8 mouse cellular contexts compared by ENCODE assay signal in the genomic region with DNA sequence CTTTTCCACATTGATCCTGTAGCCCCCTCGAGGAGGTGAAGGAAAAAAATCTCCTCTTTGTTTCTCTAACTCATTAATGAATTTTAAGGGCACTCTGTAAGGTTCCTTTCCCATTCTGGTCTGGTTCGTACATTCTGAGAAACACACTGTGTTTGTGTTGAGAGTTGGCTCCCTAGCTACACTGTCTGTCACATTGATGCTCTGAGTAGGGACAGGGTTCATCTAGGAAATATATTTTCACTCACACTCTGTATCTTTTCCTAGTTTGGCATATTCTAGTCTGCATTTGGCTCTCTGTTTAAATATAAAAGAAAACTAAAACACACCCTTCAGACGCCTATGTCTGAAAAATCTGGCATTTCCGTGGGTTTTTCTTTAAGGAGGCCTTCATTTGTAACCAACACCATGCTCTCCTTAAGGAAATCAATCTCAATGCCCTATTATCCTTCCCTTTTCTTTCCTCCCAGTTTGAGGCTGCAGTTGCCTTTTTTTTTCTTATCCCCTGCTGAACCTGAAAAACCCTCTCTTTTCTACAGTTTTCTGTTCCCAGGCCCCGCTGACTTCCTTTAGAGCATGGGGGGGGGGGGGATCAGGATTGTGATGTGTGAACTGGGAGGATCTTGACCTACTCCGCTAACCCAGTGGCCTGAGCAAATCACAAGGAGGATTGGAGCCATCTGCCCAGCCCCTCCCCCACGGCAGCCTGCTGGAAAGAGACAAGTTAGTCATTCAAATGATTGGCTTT. TPM values are rescaled to one million over a fixed set of nuclear protein-coding genes. Genes with fewer than 3 reads are reported as not detected.
DNase-seq lines count a peak whose midpoint lies in the region; ATAC-seq lines count a peak whose summit lies in the region.

No protein-coding gene starts in this region.

- 4% methylated on average over 7 of the region's 7 CpGs for WGBS in hindbrain, embryonic 12.5 days

- peak overlapping the region; percentile 86 for H3K27ac ChIP-seq in hindbrain, embryonic 12.5 days

- H3K9ac ChIP-seq in hindbrain, embryonic 12.5 days: peak overlapping the region; percentile 56

- no peaks in the 10 kb centered on the region for H3K9me3 ChIP-seq in hindbrain, embryonic 12.5 days (replicated peaks)

- H3K4me1 ChIP-seq in hindbrain, embryonic 12.5 days: peaks cover 28% of the 10 kb centered on the region

- H3K36me3 ChIP-seq in hindbrain, embryonic 12.5 days: no peaks in the 10 kb centered on the region

- DNase-seq in adrenal gland, adult 18-20 months (ENCODE audit: low spot score in 2 of 2): peak; percentile 48 to 57
- peak; percentile 98 to 99 for DNase-seq in cerebellum, postnatal 10 days
- DNase-seq in frontal cortex, postnatal 10 days (ENCODE audit: low spot score in 2 of 2): peak; percentile 82 to 92
- peak; percentile 70 to 75 for DNase-seq in layer of hippocampus, postnatal 36 days
- peak; percentile 86 for DNase-seq in right cerebral cortex, postnatal 4 days
- no peak for DNase-seq in thymus, adult 18-20 months

- H3K4me2 ChIP-seq in hindbrain, embryonic 12.5 days (replicated peaks): peak overlapping the region; percentile 50

- H3K4me3 ChIP-seq in hindbrain, embryonic 12.5 days: peak overlapping the region; percentile 41

- ATAC-seq in hindbrain, embryonic 12.5 days (ENCODE audit: low FRiP score): peak; percentile 93
- 0 out of 2 replicates have a peak, but pooled peaks have one; percentile 34 for ATAC-seq in megakaryocyte-erythroid progenitor cell, adult 5-6 weeks (replicated peaks; ENCODE audit: low FRiP score, low TSS enrichment, poor library complexity, severe bottlenecking)

- H3K27me3 ChIP-seq in hindbrain, embryonic 12.5 days: no peaks in the 10 kb centered on the region

RNA-seq across cellular contexts. Expression of gene Fabp7, which starts 0.4 kb away (rescaled TPM):
- 1 to 10 TPM; 1.1 to 1.4 TPM for total RNA-seq in adrenal gland, adult 18-20 months (2021)
- polyA plus RNA-seq in hindbrain, embryonic 12.5 days (2016; fragmentation: Nextera tagmentation; extraction: Ambion mirVana): 1,425 and 1,599 TPM in 2 replicates
- 100 to 1,000 TPM; 113 to 122 TPM for total RNA-seq in layer of hippocampus, postnatal 36 days (2021)
- not detected in 2 replicates for total RNA-seq in megakaryocyte-erythroid progenitor cell, adult 5-6 weeks (2014; fragmentation: Nextera tagmentation)
- not detected in 2 replicates for total RNA-seq in megakaryocyte-erythroid progenitor cell, adult 5-6 weeks (2017)

RNA-seq across cellular contexts. Expression of gene Smpdl3a, which starts 9.8 kb away (rescaled TPM):
- total RNA-seq in adrenal gland, adult 18-20 months (2021): 10 to 100 TPM; 38.1 to 58.5 TPM
- polyA plus RNA-seq in hindbrain, embryonic 12.5 days (2016; fragmentation: Nextera tagmentation; extraction: Ambion mirVana): 13.3 and 17.1 TPM in 2 replicates
- total RNA-seq in layer of hippocampus, postnatal 36 days (2021): 10 to 100 TPM; 24.3 to 26.3 TPM
- 28.8 and 37.7 TPM in 2 replicates for total RNA-seq in megakaryocyte-erythroid progenitor cell, adult 5-6 weeks (2014; fragmentation: Nextera tagmentation)
- 23.2 and 26.1 TPM in 2 replicates for total RNA-seq in megakaryocyte-erythroid progenitor cell, adult 5-6 weeks (2017)

Comparison
In these comparisons a context has a peak if more than half of its experiments do, and no peak if none do; other contexts are left out.
1. DNase-seq: peak in adrenal gland, adult 18-20 months (2 of 2), cerebellum, postnatal 10 days (2 of 2), frontal cortex, postnatal 10 days (2 of 2), layer of hippocampus, postnatal 36 days (2 of 2) and right cerebral cortex, postnatal 4 days (single experiment); none in thymus, adult 18-20 months (0 of 2).
2. RNA of gene Fabp7, which starts 0.4 kb away (total RNA-seq): 113 to 122 TPM in layer of hippocampus, postnatal 36 days; 1.1 to 1.4 TPM in adrenal gland, adult 18-20 months and not detected in megakaryocyte-erythroid progenitor cell, adult 5-6 weeks; every median in the first group is over 10 times any median in the second.